In the genomic region with DNA sequence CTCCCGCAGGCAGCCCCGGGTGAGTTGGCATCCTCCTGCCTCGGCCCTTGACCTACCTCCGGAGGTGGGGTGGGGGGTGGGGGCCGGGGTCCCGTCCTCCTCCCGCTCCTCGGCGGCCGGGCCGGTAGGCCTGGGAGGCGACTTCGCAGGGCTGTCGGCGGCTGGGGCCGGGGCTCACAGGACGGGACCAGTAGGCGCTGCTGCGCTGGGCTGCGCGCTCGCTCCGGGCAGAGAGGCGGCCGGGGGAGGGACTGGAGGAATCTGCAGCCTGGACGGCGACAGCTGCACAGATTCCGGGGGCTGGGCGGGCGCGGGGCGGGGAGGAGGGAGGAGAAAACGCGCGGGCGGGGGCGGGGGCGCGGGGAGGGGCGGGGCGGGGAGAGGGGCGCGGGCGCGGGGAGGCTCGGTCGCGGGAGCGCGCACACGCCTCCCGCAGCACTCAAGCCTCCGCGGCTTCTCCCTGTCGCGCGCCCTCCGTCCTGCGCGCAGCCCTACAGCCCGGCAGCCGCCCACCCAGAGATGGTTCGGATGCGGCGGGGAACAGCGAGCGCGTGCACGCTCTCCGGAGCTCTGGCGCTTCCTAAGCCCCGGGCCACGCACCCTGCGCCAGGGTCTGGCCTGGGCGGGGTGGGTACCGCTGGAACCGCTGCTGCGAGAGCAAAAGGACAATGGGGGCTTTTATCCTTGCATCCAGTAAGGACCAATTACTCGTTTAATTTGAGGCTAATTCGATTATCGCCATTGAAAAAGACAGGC, we compare ENCODE assay signal across 8 mouse cellular contexts. TPM values are rescaled to one million over a fixed set of nuclear protein-coding genes. Genes with fewer than 3 reads are reported as not detected.
DNase-seq lines count a peak whose midpoint lies in the region; ATAC-seq and TF ChIP-seq lines count a peak whose summit lies in the region.

A gene (minus strand): TSS at position 284 of the 756 bp plus-strand sequence.

- TF ChIP-seq EP300 in heart, postnatal 0 days (IDR thresholded peaks at IDR 0.05; ENCODE audit: low read depth), result peak; percentile 48; the same call in 1 of the 2 replicates
- no peak for TF ChIP-seq EP300 in stomach, postnatal 0 days (optimal IDR thresholded peaks at IDR 0.05)

- H3K4me1 ChIP-seq in E14TG2a.4 (replicated peaks; ENCODE audit: low read depth, low read length), result peaks cover 17% of the 10 kb centered on the region
- peaks cover 11% of the 10 kb centered on the region for H3K4me1 ChIP-seq in forebrain, embryonic 14.5 days (ENCODE audit: control insufficient read depth, insufficient read depth, low read length)
- H3K4me1 ChIP-seq in heart, postnatal 0 days (ENCODE audit: control insufficient read depth, insufficient read depth), result peaks cover 17% of the 10 kb centered on the region; the same call in 1 of the 2 replicates
- H3K4me1 ChIP-seq in liver, embryonic 13.5 days (replicated peaks), result peaks cover 17% of the 10 kb centered on the region
- H3K4me1 ChIP-seq in stomach, postnatal 0 days (replicated peaks; ENCODE audit: control insufficient read depth, insufficient read depth), result no peaks in the 10 kb centered on the region

- no peaks in the 10 kb centered on the region for H3K36me3 ChIP-seq in E14TG2a.4 (ENCODE audit: insufficient read depth, low read length)
- no peaks in the 10 kb centered on the region for H3K36me3 ChIP-seq in forebrain, embryonic 14.5 days (ENCODE audit: control insufficient read depth, insufficient read depth, low read length)
- no peaks in the 10 kb centered on the region for H3K36me3 ChIP-seq in heart, postnatal 0 days (replicated peaks; ENCODE audit: control insufficient read depth, insufficient read depth, low read length)
- no peaks in the 10 kb centered on the region for H3K36me3 ChIP-seq in liver, embryonic 13.5 days
- no peaks in the 10 kb centered on the region for H3K36me3 ChIP-seq in stomach, postnatal 0 days (ENCODE audit: control insufficient read depth, insufficient read depth, low read length)

- peak within 1 kb of the TSS; percentile 64 for H3K4me2 ChIP-seq in forebrain, embryonic 14.5 days (ENCODE audit: low read length)
- peak within 1 kb of the TSS; percentile 77 for H3K4me2 ChIP-seq in heart, postnatal 0 days (ENCODE audit: low read depth, low read length)
- peak within 1 kb of the TSS; percentile 80 for H3K4me2 ChIP-seq in liver, embryonic 13.5 days
- H3K4me2 ChIP-seq in stomach, postnatal 0 days (replicated peaks; ENCODE audit: low read depth), result peak within 1 kb of the TSS; percentile 74

- peak; percentile 79 for DNase-seq in cerebellum, adult 11 months
- peak; percentile 96 for DNase-seq in forebrain, embryonic 14.5 days (ENCODE audit: low spot score)
- peak; percentile 100 for DNase-seq in heart, postnatal 0 days (ENCODE audit: low spot score)
- peak; percentile 91 to 92 for DNase-seq in kidney, postnatal 36 days
- DNase-seq in liver, embryonic 13.5 days, result peak; percentile 9
- peak; percentile 90 for DNase-seq in neural tube, embryonic 10.5 days (ENCODE audit: extremely low spot score, low spot score)
- DNase-seq in stomach, postnatal 0 days (ENCODE audit: low spot score), result peak; percentile 81

- no peaks in the 10 kb centered on the region for H3K9me3 ChIP-seq in E14TG2a.4 (ENCODE audit: low read length)
- no peaks in the 10 kb centered on the region for H3K9me3 ChIP-seq in forebrain, embryonic 14.5 days (replicated peaks; ENCODE audit: control insufficient read depth, low read length)
- no peaks in the 10 kb centered on the region for H3K9me3 ChIP-seq in heart, postnatal 0 days (replicated peaks; ENCODE audit: control insufficient read depth, low read length)
- H3K9me3 ChIP-seq in liver, embryonic 13.5 days (replicated peaks), result no peaks in the 10 kb centered on the region
- no peaks in the 10 kb centered on the region for H3K9me3 ChIP-seq in stomach, postnatal 0 days (ENCODE audit: control insufficient read depth, low read length)

- H3K4me3 ChIP-seq in E14TG2a.4 (replicated peaks; ENCODE audit: low read length), result peak within 1 kb of the TSS; percentile 97
- H3K4me3 ChIP-seq in forebrain, embryonic 14.5 days (ENCODE audit: low read depth, low read length), result peak within 1 kb of the TSS; percentile 98
- peak within 1 kb of the TSS; percentile 93 for H3K4me3 ChIP-seq in heart, postnatal 0 days (ENCODE audit: low read depth, low read length)
- peak within 1 kb of the TSS; percentile 66 for H3K4me3 ChIP-seq in liver, embryonic 13.5 days (replicated peaks)
- H3K4me3 ChIP-seq in stomach, postnatal 0 days (ENCODE audit: low read depth, low read length), result peak within 1 kb of the TSS; percentile 94

- H3K27ac ChIP-seq in forebrain, embryonic 14.5 days (ENCODE audit: low read depth, low read length), result peak within 1 kb of the TSS; percentile 92
- peak within 1 kb of the TSS; percentile 100 for H3K27ac ChIP-seq in heart, postnatal 0 days (ENCODE audit: low read depth)
- peak within 1 kb of the TSS; percentile 47 for H3K27ac ChIP-seq in liver, embryonic 13.5 days
- peak within 1 kb of the TSS; percentile 95 for H3K27ac ChIP-seq in stomach, postnatal 0 days (replicated peaks)

- no peak for TF ChIP-seq CTCF in E14TG2a.4 (conservative IDR thresholded peaks at IDR 0.05; ENCODE audit: low read length)
- TF ChIP-seq CTCF in heart, postnatal 0 days (IDR thresholded peaks at IDR 0.05; ENCODE audit: low read depth), result no peak
- TF ChIP-seq CTCF in stomach, postnatal 0 days (IDR thresholded peaks at IDR 0.05; ENCODE audit: low read depth), result peak; percentile 33

- peak; percentile 96 for ATAC-seq in forebrain, embryonic 14.5 days
- peak; percentile 92 for ATAC-seq in heart, postnatal 0 days (ENCODE audit: insufficient read depth, low read depth)
- peak; percentile 82 for ATAC-seq in liver, embryonic 13.5 days (ENCODE audit: low read depth)
- peak; percentile 92 for ATAC-seq in stomach, postnatal 0 days (ENCODE audit: low FRiP score, low TSS enrichment)

- under 1% methylated on average over 39 of the region's 81 CpGs for WGBS in forebrain, embryonic 14.5 days
- 0% methylated on average over 31 of the region's 81 CpGs for WGBS in heart, postnatal 0 days
- 1% methylated on average over 52 of the region's 81 CpGs for WGBS in liver, embryonic 13.5 days (ENCODE audit: insufficient replicate concordance)
- under 1% methylated on average over 31 of the region's 81 CpGs for WGBS in stomach, postnatal 0 days

- H3K9ac ChIP-seq in forebrain, embryonic 14.5 days (ENCODE audit: low read length), result peak within 1 kb of the TSS; percentile 94
- peak within 1 kb of the TSS; percentile 95 for H3K9ac ChIP-seq in heart, postnatal 0 days (replicated peaks; ENCODE audit: low read depth, low read length)
- H3K9ac ChIP-seq in liver, embryonic 13.5 days, result peak within 1 kb of the TSS; percentile 64
- peak within 1 kb of the TSS; percentile 89 for H3K9ac ChIP-seq in stomach, postnatal 0 days (ENCODE audit: low read length)

- H3K27me3 ChIP-seq in E14TG2a.4 (ENCODE audit: insufficient read depth, low read length), result peaks cover 31% of the 10 kb centered on the region
- peaks cover 4% of the 10 kb centered on the region; the same call in 1 of the 2 replicates for H3K27me3 ChIP-seq in forebrain, embryonic 14.5 days (replicated peaks; ENCODE audit: control insufficient read depth, insufficient read depth, low read length)
- no peaks in the 10 kb centered on the region for H3K27me3 ChIP-seq in heart, postnatal 0 days (ENCODE audit: control insufficient read depth, insufficient read depth, low read length)
- peaks cover 43% of the 10 kb centered on the region for H3K27me3 ChIP-seq in liver, embryonic 13.5 days
- no peaks in the 10 kb centered on the region for H3K27me3 ChIP-seq in stomach, postnatal 0 days (ENCODE audit: control insufficient read depth, insufficient read depth, low read length)

RNA-seq across cellular contexts. Expression of the gene that starts here (rescaled TPM):
- polyA plus RNA-seq in forebrain, embryonic 14.5 days (2014; fragmentation: Nextera tagmentation; extraction: Ambion mirVana), result 101 and 114 TPM in 2 replicates
- 262 and 271 TPM in 2 replicates for total RNA-seq in heart, postnatal 0 days (2014; rRNA removed; ENCODE audit: low replicate concordance)
- 118 and 121 TPM in 2 replicates for polyA plus RNA-seq in heart, postnatal 0 days (2015; fragmentation: Nextera tagmentation; extraction: Ambion mirVana)
- 16.9 and 18.7 TPM in 2 replicates for polyA plus RNA-seq in liver, embryonic 13.5 days (2015; fragmentation: Nextera tagmentation; extraction: Ambion mirVana)
- 57.2 and 57.4 TPM in 2 replicates for polyA plus RNA-seq in stomach, postnatal 0 days (2015; fragmentation: Nextera tagmentation; extraction: Ambion mirVana)

Comparison
In these comparisons a context has a peak if more than half of its experiments do, and no peak if none do; other contexts are left out.
1. Peak in every context shown above with its lines: DNase-seq, ATAC-seq, H3K4me3 ChIP-seq and H3K27ac ChIP-seq.
2. DNase-seq: peak in every context shown above with its lines; median percentile 100 in heart, postnatal 0 days; 96 in forebrain, embryonic 14.5 days; 92 in kidney, postnatal 36 days; 90 in neural tube, embryonic 10.5 days; 81 in stomach, postnatal 0 days; 79 in cerebellum, adult 11 months; 9 in liver, embryonic 13.5 days.
3. H3K27ac ChIP-seq: peak in every context shown above with its lines; median percentile 100 in heart, postnatal 0 days; 95 in stomach, postnatal 0 days; 92 in forebrain, embryonic 14.5 days; 47 in liver, embryonic 13.5 days.